Mouse (Mus musculus) liver, embryonic 16.5 days (tissue): ENCODE measurements around the gene Arhgef10l. TPM values are rescaled to one million over a fixed set of nuclear protein-coding genes. Genes with fewer than 3 reads are reported as not detected.

Experiments
- ATAC-seq: fragments of 200-750 bp; cut with Nextera tagmentation; 2 replicates; pipeline ENCODE4 v1.8.0; 2017; ENCODE audit warnings: low read depth, mild to moderate bottlenecking, moderate number of reproducible peaks, moderate library complexity
- H3K27ac ChIP-seq: fragments of 300-500 bp; sonication (generic); 2 replicates; pipeline ENCODE4 v1.5.1; 2014; ENCODE audit warnings: mild to moderate bottlenecking, low read length
- H3K27me3 ChIP-seq: fragments of 300-500 bp; sonication (generic); 2 replicates; pipeline ENCODE4 v1.6.1; 2014; ENCODE audit warnings: low read depth, low read length, mixed read lengths; ENCODE audit not compliant: control insufficient read depth, insufficient read depth
- H3K36me3 ChIP-seq: fragments of 300-500 bp; sonication (generic); 2 replicates; pipeline ENCODE4 v1.6.1; 2014; ENCODE audit warnings: mild to moderate bottlenecking; ENCODE audit not compliant: control insufficient read depth, insufficient read depth
- H3K4me1 ChIP-seq: fragments of 300-500 bp; sonication (generic); 2 replicates; pipeline ENCODE4 v1.6.1; 2014; ENCODE audit warnings: low read depth, low read length, mixed read lengths; ENCODE audit not compliant: control insufficient read depth
- H3K4me2 ChIP-seq: fragments of 300-500 bp; sonication (generic); 2 replicates; pipeline ENCODE4 v1.6.1; 2014; ENCODE audit warnings: low read depth, low read length, mixed read lengths
- H3K4me3 ChIP-seq: fragments of 300-500 bp; sonication (generic); 2 replicates; pipeline ENCODE4 v1.5.1; 2014; ENCODE audit warnings: low read depth, mild to moderate bottlenecking, low read length
- H3K9ac ChIP-seq: fragments of 300-500 bp; sonication (generic); 2 replicates; pipeline ENCODE4 v1.6.1; 2014; ENCODE audit warnings: low read depth, low read length
- H3K9me3 ChIP-seq: fragments of 300-500 bp; sonication (generic); replicated peaks from 2 replicates; pipeline ENCODE4 v1.6.1; 2016; ENCODE audit warnings: low read length; ENCODE audit not compliant: control insufficient read depth
- WGBS: fragments of 180-500 bp; shearing (Covaris S2); extraction: QIAGEN DNeasy Blood & Tissue Kit; methylation state at CpG from one replicate; pipeline ENCODE4 v1.1.7; 2014; ENCODE audit not compliant: insufficient replicate concordance; 5-methylcytosine and 5-hydroxymethylcytosine counted together
- polyA plus RNA-seq: library from polyadenylated mRNA; unstranded; fragments of >200 nt; fragmentation: Nextera tagmentation; extraction: Ambion mirVana; gene quantifications from 2 replicates; pipeline ENCODE4 v1.2.1, GENCODE M21; 2015

The Arhgef10l gene
- polyA plus RNA-seq, 1 experiment from 2014 or later: 6.6 TPM

DNA sequence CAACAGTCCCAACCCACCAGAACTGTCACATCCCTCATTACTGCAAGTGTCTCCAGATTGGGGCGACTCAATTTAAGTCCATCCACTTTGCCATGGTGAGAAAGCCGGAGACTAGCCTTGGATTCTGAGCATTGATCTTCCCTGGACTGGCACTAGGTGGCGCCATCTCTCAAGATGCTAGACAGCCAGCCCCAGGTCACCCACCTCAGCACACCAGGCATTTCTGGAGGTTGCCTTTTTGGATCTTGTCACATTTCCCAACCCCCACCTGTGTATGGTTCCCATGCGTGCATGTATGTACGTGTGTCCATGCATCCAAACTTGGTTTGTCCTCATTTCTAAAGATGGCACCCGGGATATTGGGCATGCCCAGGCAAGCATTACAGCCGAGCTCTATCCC lies 110.5 kb downstream of the Arhgef10l start:
- Histone ChIP-seq H3K4me3 (no peak overlapping the region), H3K27ac (no peak overlapping the region), H3K9me3 (no peaks in the 10 kb centered on the region), H3K4me1 (peaks cover 2% of the 10 kb centered on the region; the same call in 1 of the 2 replicates), H3K9ac (no peak overlapping the region), H3K27me3 (no peaks in the 10 kb centered on the region), H3K36me3 (no peaks in the 10 kb centered on the region; the same call in 1 of the 2 replicates), H3K4me2 (no peak overlapping the region)
- 40% methylated on average over 7 of the region's 7 CpGs for WGBS
- ATAC-seq: no peak

DNA sequence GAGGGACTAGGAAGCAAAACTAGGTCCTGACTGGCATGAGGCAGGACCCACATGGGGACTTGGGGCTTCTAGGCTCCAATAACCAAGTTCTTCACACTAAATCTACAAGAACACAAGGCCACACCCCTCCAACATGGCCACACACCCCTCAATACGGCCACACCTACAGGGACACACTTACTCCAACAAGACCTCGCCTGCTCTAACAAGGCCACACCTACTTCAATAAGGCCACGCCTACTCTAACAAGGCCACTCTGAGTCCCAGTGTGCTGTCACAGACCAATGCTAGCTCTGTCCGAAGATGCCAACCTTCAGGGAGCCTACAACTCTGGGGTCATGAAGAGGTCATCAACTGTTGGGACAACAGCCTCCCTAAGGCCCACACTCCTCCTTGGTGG lies 111.3 kb downstream of the Arhgef10l start:
- WGBS: 37% methylated on average over 4 of the region's 4 CpGs
- no peak overlapping the region for H3K9ac ChIP-seq
- ATAC-seq: peak; percentile 39; the same call in 1 of the 2 replicates
- no peaks in the 10 kb centered on the region for H3K27me3 ChIP-seq
- no peaks in the 10 kb centered on the region; the same call in 1 of the 2 replicates for H3K36me3 ChIP-seq
- no peaks in the 10 kb centered on the region for H3K9me3 ChIP-seq
- no peak overlapping the region for H3K4me2 ChIP-seq
- H3K4me3 ChIP-seq: no peak overlapping the region
- no peak overlapping the region for H3K27ac ChIP-seq
- peaks cover 2% of the 10 kb centered on the region; the same call in 1 of the 2 replicates for H3K4me1 ChIP-seq

GRCm38 (mm10) chr4:140551766-140552165 lies 114.0 kb downstream of the Arhgef10l start:
- Histone ChIP-seq H3K27me3 (no peaks in the 10 kb centered on the region), H3K4me2 (no peak overlapping the region), H3K27ac (no peak overlapping the region), H3K36me3 (no peaks in the 10 kb centered on the region; the same call in 1 of the 2 replicates), H3K4me3 (no peak overlapping the region), H3K9ac (no peak overlapping the region), H3K9me3 (no peaks in the 10 kb centered on the region), H3K4me1 (no peaks in the 10 kb centered on the region)
- no peak for ATAC-seq
- 76% methylated on average over 17 of the region's 17 CpGs for WGBS

DNA sequence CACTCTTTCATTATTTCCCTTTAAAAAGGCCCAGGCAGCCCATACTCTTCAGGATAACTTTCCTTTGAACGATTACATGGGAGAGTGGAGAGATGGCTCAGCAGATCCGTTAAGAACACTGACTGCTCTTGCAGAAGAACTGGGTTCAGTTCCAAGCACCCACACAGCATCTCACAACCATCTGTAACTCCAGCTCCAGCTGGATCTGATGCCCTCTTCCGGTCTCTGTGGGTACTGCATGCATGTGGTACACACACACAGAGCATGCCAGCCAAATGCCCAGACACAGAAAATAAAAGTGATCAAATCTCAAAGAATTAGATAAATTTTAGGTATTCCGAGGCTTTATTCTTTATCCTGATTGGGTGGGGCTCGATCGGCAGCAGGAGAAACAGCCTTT lies 115.1 kb downstream of the Arhgef10l start:
- no peak for ATAC-seq
- WGBS: 71% methylated on average over 6 of the region's 6 CpGs

DNA sequence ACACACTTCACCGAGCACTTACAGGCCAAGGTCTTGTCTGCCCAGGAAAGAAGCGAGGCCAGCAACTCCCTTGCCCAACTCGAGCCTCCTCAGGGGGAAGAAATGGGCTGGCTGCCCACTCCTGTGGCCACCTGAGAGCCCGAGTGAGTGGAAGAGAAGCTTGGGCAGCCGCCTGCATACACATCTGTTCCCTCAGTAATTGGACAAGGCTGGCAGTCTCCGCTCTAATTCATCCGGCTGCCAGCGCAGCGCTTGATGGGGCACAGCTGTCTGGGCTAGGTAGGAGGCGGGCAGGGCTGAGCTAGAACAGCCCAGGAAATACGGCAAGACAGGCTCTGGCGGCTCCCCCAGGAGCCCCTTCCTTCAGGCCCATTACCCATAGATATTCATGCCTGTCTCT lies 115.8 kb downstream of the Arhgef10l start:
- no peak overlapping the region for H3K4me2 ChIP-seq
- WGBS: 67% methylated on average over 12 of the region's 12 CpGs
- ATAC-seq: no peak
- no peak overlapping the region for H3K4me3 ChIP-seq
- H3K36me3 ChIP-seq: no peaks in the 10 kb centered on the region; the same call in 1 of the 2 replicates
- H3K27ac ChIP-seq: no peak overlapping the region
- H3K27me3 ChIP-seq: no peaks in the 10 kb centered on the region
- no peaks in the 10 kb centered on the region for H3K9me3 ChIP-seq
- no peak overlapping the region for H3K9ac ChIP-seq
- no peaks in the 10 kb centered on the region for H3K4me1 ChIP-seq

More for the DNA sequence above, 115.1 kb downstream of the Arhgef10l start:
- Histone ChIP-seq H3K9ac (no peak overlapping the region), H3K27me3 (no peaks in the 10 kb centered on the region), H3K4me3 (no peak overlapping the region), H3K27ac (no peak overlapping the region), H3K9me3 (no peaks in the 10 kb centered on the region), H3K4me2 (no peak overlapping the region), H3K36me3 (no peaks in the 10 kb centered on the region; the same call in 1 of the 2 replicates), H3K4me1 (no peaks in the 10 kb centered on the region)

DNA sequence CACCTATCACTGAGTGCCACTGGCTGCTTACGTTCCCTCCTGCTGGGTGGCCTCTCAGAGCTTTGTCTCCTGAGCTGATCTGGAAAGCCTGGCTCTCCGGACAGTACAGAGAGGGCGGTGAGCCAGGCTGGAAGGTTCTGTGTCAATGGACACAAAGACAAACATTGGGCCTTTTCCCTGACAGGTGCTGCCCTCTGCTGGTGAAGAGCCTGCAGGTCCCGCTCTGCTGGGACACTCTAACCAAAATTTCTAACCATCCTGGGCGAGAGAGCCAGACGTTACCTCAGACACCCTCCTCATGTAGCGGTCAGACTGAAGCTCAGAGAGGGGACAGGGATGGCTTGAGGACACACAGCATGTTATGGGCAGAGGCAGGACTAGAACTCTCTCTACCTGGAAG lies 118.3 kb downstream of the Arhgef10l start:
- no peak for ATAC-seq
- no peak overlapping the region for H3K27ac ChIP-seq

GRCm38 (mm10) chr4:140539125-140539524 lies 126.7 kb downstream of the Arhgef10l start:
- H3K4me2 ChIP-seq: no peak overlapping the region
- H3K9ac ChIP-seq: no peak overlapping the region
- no peak for ATAC-seq
- H3K27ac ChIP-seq: no peak overlapping the region
- no peaks in the 10 kb centered on the region for H3K27me3 ChIP-seq
- no peaks in the 10 kb centered on the region for H3K9me3 ChIP-seq
- H3K4me1 ChIP-seq: no peaks in the 10 kb centered on the region
- 32% methylated on average over 11 of the region's 11 CpGs for WGBS
- H3K36me3 ChIP-seq: no peaks in the 10 kb centered on the region; the same call in 1 of the 2 replicates
- no peak overlapping the region for H3K4me3 ChIP-seq

More for the DNA sequence above, 118.3 kb downstream of the Arhgef10l start:
- H3K9ac ChIP-seq: no peak overlapping the region
- H3K4me1 ChIP-seq: no peaks in the 10 kb centered on the region
- H3K9me3 ChIP-seq: no peaks in the 10 kb centered on the region
- H3K27me3 ChIP-seq: no peaks in the 10 kb centered on the region
- no peak overlapping the region for H3K4me3 ChIP-seq
- WGBS: 24% methylated on average over 7 of the region's 7 CpGs
- H3K36me3 ChIP-seq: no peaks in the 10 kb centered on the region; the same call in none of the 2 replicates
- H3K4me2 ChIP-seq: no peak overlapping the region

GRCm38 (mm10) chr4:140537561-140538021 lies 128.2 kb downstream of the Arhgef10l start:
- no peak overlapping the region for H3K4me2 ChIP-seq
- no peak overlapping the region for H3K9ac ChIP-seq
- ATAC-seq: no peak
- no peaks in the 10 kb centered on the region for H3K36me3 ChIP-seq
- H3K27me3 ChIP-seq: no peaks in the 10 kb centered on the region
- no peak overlapping the region for H3K27ac ChIP-seq
- H3K4me3 ChIP-seq: no peak overlapping the region
- H3K9me3 ChIP-seq: no peaks in the 10 kb centered on the region
- WGBS: 48% methylated on average over 5 of the region's 5 CpGs
- H3K4me1 ChIP-seq: no peaks in the 10 kb centered on the region

GRCm38 (mm10) chr4:140535323-140535722 lies 130.5 kb downstream of the Arhgef10l start:
- Histone ChIP-seq H3K9ac (no peak overlapping the region), H3K9me3 (no peaks in the 10 kb centered on the region), H3K36me3 (no peaks in the 10 kb centered on the region), H3K27me3 (no peaks in the 10 kb centered on the region), H3K4me2 (no peak overlapping the region), H3K27ac (no peak overlapping the region), H3K4me1 (no peaks in the 10 kb centered on the region; the same call in none of the 2 replicates), H3K4me3 (no peak overlapping the region)
- WGBS: 63% methylated on average over 8 of the region's 8 CpGs
- ATAC-seq: no peak
